Mouse (Mus musculus) kidney, adult 2 months (tissue): ENCODE measurements at regions not wholly inside any gene's neighbourhood (a gene's known extent, or its start where the extent isn't known, plus 50 kb on each side); places are given as distances from the start of the nearest gene placed in this dataset.

Source experiments
- DNase-seq: peaks from one replicate; pipeline ENCODE4 v3.0.0; 2021
- H3K27ac ChIP-seq: fragments of 200-500 bp; 2 replicates; pipeline ENCODE4 v1.5.1; 2012; ENCODE audit warnings: low read depth, low read length, control low read depth, inconsistent platforms; ENCODE audit not compliant: insufficient read depth
- H3K27me3 ChIP-seq: fragments of 200-500 bp; replicated peaks from 2 replicates; pipeline ENCODE4 v1.6.1; 2012; ENCODE audit warnings: mild to moderate bottlenecking, moderate library complexity, low read length, inconsistent platforms; ENCODE audit not compliant: control insufficient read depth, insufficient read depth
- H3K36me3 ChIP-seq: fragments of 200-500 bp; 2 replicates; pipeline ENCODE4 v1.6.1; 2012; ENCODE audit warnings: mild to moderate bottlenecking, moderate library complexity, low read length, inconsistent platforms; ENCODE audit not compliant: control insufficient read depth, insufficient read depth
- H3K4me1 ChIP-seq: fragments of 200-500 bp; 2 replicates; pipeline ENCODE4 v1.6.1; 2011; ENCODE audit warnings: low read length; ENCODE audit not compliant: control insufficient read depth, insufficient read depth
- H3K4me3 ChIP-seq: fragments of 200-500 bp; 2 replicates; pipeline ENCODE4 v1.5.1; 2011; ENCODE audit warnings: mild to moderate bottlenecking, low read depth, low read length, control low read depth; ENCODE audit not compliant: insufficient read depth
- CTCF ChIP-seq: fragments of 200-500 bp; conservative IDR thresholded peaks from 2 replicates; pipeline ENCODE4 v1.5.1; 2011; ENCODE audit warnings: low read depth, mild to moderate bottlenecking, control low read depth, low read length, moderate library complexity, mixed read lengths; ENCODE audit not compliant: insufficient read depth, insufficient read length
- POLR2A ChIP-seq: fragments of 200-500 bp; IDR thresholded peaks from one replicate; pipeline ENCODE4 v1.6.1; 2011; ENCODE audit warnings: low read depth, low read length, control low read depth
- WGBS: fragments of 180-500 bp; shearing (Covaris S2); methylation state at CpG from one replicate; pipeline ENCODE4 v1.1.7; 2018; 5-methylcytosine and 5-hydroxymethylcytosine counted together

GRCm38 (mm10) chr14:76226621-76227297 is 116.1 kb downstream of the Nufip1 start:
- H3K27me3 ChIP-seq = no peaks in the 10 kb centered on the region
- 73% methylated on average over 4 of the region's 4 CpGs for WGBS
- no peaks in the 10 kb centered on the region for H3K36me3 ChIP-seq
- no peak overlapping the region for H3K4me3 ChIP-seq
- no peaks in the 10 kb centered on the region for H3K4me1 ChIP-seq
- TF ChIP-seq POLR2A (no peak), CTCF (no peak)
- no peak for DNase-seq
- H3K27ac ChIP-seq = no peak overlapping the region

- WGBS = 65% methylated on average over 9 of the region's 9 CpGs
- no peaks in the 10 kb centered on the region for H3K36me3 ChIP-seq
- H3K4me3 ChIP-seq = no peak overlapping the region
- H3K27me3 ChIP-seq = no peaks in the 10 kb centered on the region
- TF ChIP-seq CTCF (no peak), POLR2A (no peak)
- H3K4me1 ChIP-seq = no peaks in the 10 kb centered on the region
- no peak for DNase-seq
- H3K27ac ChIP-seq = no peak overlapping the region
Observed at GRCm38 (mm10) chr14:76228968-76229555, 118.4 kb downstream of the Nufip1 start.

- WGBS = 63% methylated on average over 14 of the region's 14 CpGs
- H3K36me3 ChIP-seq = no peaks in the 10 kb centered on the region
- no peak overlapping the region for H3K4me3 ChIP-seq
- DNase-seq = no peak
- no peaks in the 10 kb centered on the region for H3K27me3 ChIP-seq
- no peak for TF ChIP-seq POLR2A
- no peak for TF ChIP-seq CTCF
- H3K4me1 ChIP-seq = no peaks in the 10 kb centered on the region
- no peak overlapping the region for H3K27ac ChIP-seq
Observed at GRCm38 (mm10) chr14:76239856-76240493, 129.3 kb downstream of the Nufip1 start.

GRCm38 (mm10) chr14:76243581-76244337 is 133.1 kb downstream of the Nufip1 start:
- no peak overlapping the region for H3K27ac ChIP-seq

GRCm38 (mm10) chr14:76244338-76245062 is 133.8 kb downstream of the Nufip1 start:
- no peak for TF ChIP-seq POLR2A
- no peak for TF ChIP-seq CTCF
- Histone ChIP-seq H3K27ac (no peak overlapping the region), H3K27me3 (no peaks in the 10 kb centered on the region), H3K4me1 (no peaks in the 10 kb centered on the region), H3K4me3 (no peak overlapping the region), H3K36me3 (no peaks in the 10 kb centered on the region)
- DNase-seq = no peak
- 51% methylated on average over 18 of the region's 18 CpGs for WGBS

More at GRCm38 (mm10) chr14:76243581-76244337, 133.1 kb downstream of the Nufip1 start:
- TF ChIP-seq POLR2A (no peak), CTCF (no peak)
- Histone ChIP-seq H3K36me3 (no peaks in the 10 kb centered on the region), H3K4me1 (no peaks in the 10 kb centered on the region), H3K4me3 (no peak overlapping the region), H3K27me3 (no peaks in the 10 kb centered on the region)
- 70% methylated on average over 14 of the region's 14 CpGs for WGBS
- DNase-seq = no peak

DNA sequence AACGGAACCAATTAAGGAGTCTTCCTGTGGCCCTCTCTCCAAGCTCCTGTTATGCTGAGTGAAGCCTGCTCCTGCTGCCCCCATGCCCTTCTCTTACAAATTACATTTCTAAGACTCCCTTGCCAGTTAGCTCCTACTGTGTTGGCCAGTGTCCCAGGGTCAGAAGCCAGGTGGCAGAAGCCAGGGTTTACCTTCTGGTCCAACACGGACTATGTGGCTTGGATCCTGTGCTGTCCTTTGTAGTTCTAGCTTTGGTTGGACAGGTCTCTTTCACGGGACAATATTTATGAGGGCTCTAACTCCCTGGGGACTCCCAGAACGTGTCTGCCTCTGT is 134.3 kb downstream of the Nufip1 start:
- no peak for TF ChIP-seq CTCF
- no peak for TF ChIP-seq POLR2A
- Histone ChIP-seq H3K4me3 (no peak overlapping the region), H3K4me1 (no peaks in the 10 kb centered on the region), H3K27me3 (no peaks in the 10 kb centered on the region), H3K27ac (no peak overlapping the region), H3K36me3 (no peaks in the 10 kb centered on the region)
- DNase-seq = no peak
- WGBS = 56% methylated on average over 4 of the region's 4 CpGs

GRCm38 (mm10) chr14:76247664-76248063 is 137.0 kb downstream of the Nufip1 start:
- Histone ChIP-seq H3K36me3 (no peaks in the 10 kb centered on the region), H3K27me3 (no peaks in the 10 kb centered on the region), H3K4me3 (no peak overlapping the region), H3K4me1 (no peaks in the 10 kb centered on the region), H3K27ac (no peak overlapping the region)
- no peak for DNase-seq
- 94% methylated on average over 4 of the region's 4 CpGs for WGBS
- TF ChIP-seq POLR2A = no peak
- 0 out of 2 replicates have a peak, but pooled peaks have one; percentile 6 for TF ChIP-seq CTCF
